Mouse (Mus musculus) adrenal gland, adult (tissue): Measurements from ENCODE around the gene Kif4.
A peak's percentile ranks its signal among the peaks of the same experiment; 100 is the strongest.

Experiments
- DNase-seq, 2 experiments: peaks; one replicate each; pipeline ENCODE4 v3.0.0; 2022 to 2023; ENCODE audit warnings: low spot score in 1 of 2; ENCODE audit not compliant: inconsistent age in 2 of 2

Kif4 gene

GRCm38 (mm10) chrX:100625546-100625801 lies at the start of gene Kif4:
Gene Kif4 (plus strand): TSS chrX:100625737.
- no peak for DNase-seq

GRCm38 (mm10) chrX:100594791-100595190 lies 30.7 kb upstream of the Kif4 start, which contains the start of gene P2ry4:
Gene P2ry4 (minus strand): TSS chrX:100594869.
- DNase-seq = no peak

GRCm38 (mm10) chrX:100597439-100597838 lies 28.1 kb upstream of the Kif4 start:
- peak; percentile 19 to 62 for DNase-seq

GRCm38 (mm10) chrX:100599755-100600154 lies 25.8 kb upstream of the Kif4 start:
- no peak for DNase-seq

GRCm38 (mm10) chrX:100605314-100605713 lies 20.2 kb upstream of the Kif4 start, which contains the start of gene Arr3:
Gene Arr3 (plus strand): TSS chrX:100605497.
- DNase-seq = no peak

GRCm38 (mm10) chrX:100618488-100618887 lies 7.0 kb upstream of the Kif4 start:
- DNase-seq = no peak

GRCm38 (mm10) chrX:100621366-100621765 lies 4.2 kb upstream of the Kif4 start:
- peak in 1 of 2 experiments; percentile 32 for DNase-seq

- DNase-seq = no peak
These were observed 1.3 kb upstream of the Kif4 start for GRCm38 (mm10) chrX:100624242-100624641.

- DNase-seq = peak in 1 of 2 experiments; percentile 41
These were observed 391 bp upstream of the Kif4 start for GRCm38 (mm10) chrX:100625146-100625545.

- peak; percentile 91 to 93 for DNase-seq
These were observed 561 bp downstream of the Kif4 start, which contains the start of gene Pdzd11 for GRCm38 (mm10) chrX:100625802-100626793. Gene Pdzd11 (minus strand): TSS chrX:100626568.

- no peak for DNase-seq
These were observed 3.5 kb downstream of the Kif4 start for GRCm38 (mm10) chrX:100629076-100629475.

GRCm38 (mm10) chrX:100638477-100638876 lies 12.9 kb downstream of the Kif4 start:
- DNase-seq = no peak

- DNase-seq = no peak
These were observed 27.3 kb downstream of the Kif4 start for GRCm38 (mm10) chrX:100652848-100653247.

- no peak for DNase-seq
These were observed 39.3 kb downstream of the Kif4 start for GRCm38 (mm10) chrX:100664825-100665224.

GRCm38 (mm10) chrX:100678204-100678603 lies 52.7 kb downstream of the Kif4 start:
- no peak for DNase-seq

GRCm38 (mm10) chrX:100686527-100686926 lies 61.0 kb downstream of the Kif4 start:
- peak; percentile 4 to 61 for DNase-seq

GRCm38 (mm10) chrX:100687360-100688032 lies 62.0 kb downstream of the Kif4 start:
- peak; percentile 3 to 71 for DNase-seq

- no peak for DNase-seq
These were observed 62.5 kb downstream of the Kif4 start for GRCm38 (mm10) chrX:100688033-100688370.

- DNase-seq = no peak
These were observed 71.2 kb downstream of the Kif4 start for GRCm38 (mm10) chrX:100696776-100697175.

GRCm38 (mm10) chrX:100708032-100708431 lies 82.5 kb downstream of the Kif4 start:
- DNase-seq = no peak

GRCm38 (mm10) chrX:100716173-100716572 lies 90.6 kb downstream of the Kif4 start:
- peak; percentile 4 to 28 for DNase-seq

GRCm38 (mm10) chrX:100728947-100729346 lies 103.4 kb downstream of the Kif4 start:
- peak; percentile 5 to 45 for DNase-seq
